Mouse (Mus musculus) adrenal gland, adult 8-10 months (tissue): ENCODE data around the gene Actc1. TPM values are rescaled to one million over a fixed set of nuclear protein-coding genes. Genes with fewer than 3 reads are reported as not detected.

Experiments
- DNase-seq: peaks from one replicate; pipeline ENCODE4 v3.0.0; 2022
- total RNA-seq, 4 experiments: library from RNA; stranded (reverse); gene quantifications; 2 replicates each; pipeline ENCODE4 v1.2.4; 2022

Actc1 gene
- total RNA-seq, 4 experiments from 2014 or later: not detected

- no peak for DNase-seq
These were observed 4.0 kb downstream of the Actc1 start for GRCm38 (mm10) chr2:114049372-114049771.

- no peak for DNase-seq
These were observed 5.3 kb downstream of the Actc1 start for GRCm38 (mm10) chr2:114047960-114048611.

GRCm38 (mm10) chr2:114046151-114046664, 7.1 kb downstream of the Actc1 start:
- no peak for DNase-seq

- DNase-seq: no peak
These were observed 15.4 kb downstream of the Actc1 start for GRCm38 (mm10) chr2:114037926-114038325.

- DNase-seq: no peak
These were observed 21.1 kb downstream of the Actc1 start for GRCm38 (mm10) chr2:114032259-114032658.

GRCm38 (mm10) chr2:114023383-114023782, 30.0 kb downstream of the Actc1 start:
- no peak for DNase-seq

GRCm38 (mm10) chr2:114020210-114020563, 33.2 kb downstream of the Actc1 start:
- no peak for DNase-seq

- DNase-seq: no peak
These were observed 33.7 kb downstream of the Actc1 start for GRCm38 (mm10) chr2:114019474-114020209.

GRCm38 (mm10) chr2:114018136-114018535, 35.2 kb downstream of the Actc1 start:
- DNase-seq: no peak

GRCm38 (mm10) chr2:114014839-114015238, 38.5 kb downstream of the Actc1 start:
- DNase-seq: no peak

GRCm38 (mm10) chr2:114013846-114014245, 39.5 kb downstream of the Actc1 start:
- DNase-seq: no peak

GRCm38 (mm10) chr2:114013295-114013771, 40.0 kb downstream of the Actc1 start, which contains the start of gene Gjd2:
Gene Gjd2 (minus strand): TSS chr2:114013619.
- no peak for DNase-seq

- no peak for DNase-seq
These were observed 40.6 kb downstream of the Actc1 start for GRCm38 (mm10) chr2:114012749-114013211.

- no peak for DNase-seq
These were observed 41.5 kb downstream of the Actc1 start for GRCm38 (mm10) chr2:114011838-114012237.

GRCm38 (mm10) chr2:114008321-114008720, 45.0 kb downstream of the Actc1 start:
- DNase-seq: no peak

GRCm38 (mm10) chr2:113997484-113997883, 55.9 kb downstream of the Actc1 start:
- DNase-seq: no peak

Other genes starting within 250 kb of the Actc1 start
- gene Scg5, start 224.4 kb downstream of the Actc1 start, total RNA-seq: 10 to 100 TPM; 48.4 to 89.5 (median 64.1) TPM
- gene Arhgap11a, start 204.9 kb downstream of the Actc1 start, total RNA-seq: 1 to 10 TPM; 2.1 to 2.8 (median 2.3) TPM
- gene Gjd2, start 39.9 kb downstream of the Actc1 start, total RNA-seq: 1 to 10 TPM; 4.4 to 6.1 (median 5.5) TPM
- 10 to 100 TPM; 34.1 to 43.1 (median 42.8) TPM for gene Aqr, start 133.5 kb upstream of the Actc1 start, total RNA-seq
- 10 to 100 TPM in 3 of 4 experiments, 1 to 10 TPM in 1; 8.7 to 13.9 (median 12.9) TPM for gene Zfp770, start 147.9 kb upstream of the Actc1 start, total RNA-seq